Mouse (Mus musculus): Measurements from ENCODE around the gene Sipa1l2.

The Sipa1l2 gene

DNA sequence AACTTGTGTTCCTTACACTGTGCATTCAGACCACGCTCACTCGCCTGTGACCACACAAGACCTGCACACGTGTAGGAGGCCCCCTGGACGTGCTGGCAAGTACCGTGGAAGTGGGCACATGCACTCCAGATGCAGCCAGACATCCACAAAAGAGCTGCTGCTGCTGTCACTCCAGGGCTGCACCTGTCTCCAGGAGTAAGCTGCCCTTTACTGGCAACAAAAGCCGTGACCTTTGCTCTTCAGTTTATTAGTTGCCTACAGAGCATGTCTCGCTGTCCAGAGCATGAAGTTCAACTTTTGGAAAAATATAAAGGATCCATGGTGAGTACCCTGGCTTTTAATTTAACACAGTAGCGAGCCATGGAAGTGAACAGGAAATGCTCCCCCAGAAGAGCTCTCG is 98.2 kb downstream of the Sipa1l2 start:
- DNase-seq (ENCODE audit: low spot score in 2 of 2): no peak

- no peak for DNase-seq (ENCODE audit: low spot score in 2 of 2)
Measured at GRCm38 (mm10) chr8:125465156-125465821, 104.3 kb downstream of the Sipa1l2 start.

- DNase-seq (ENCODE audit: low spot score in 2 of 2): no peak
Measured at GRCm38 (mm10) chr8:125462901-125463300, 106.7 kb downstream of the Sipa1l2 start.

GRCm38 (mm10) chr8:125461504-125461903 is 108.1 kb downstream of the Sipa1l2 start:
- no peak for DNase-seq (ENCODE audit: low spot score in 2 of 2)

GRCm38 (mm10) chr8:125460602-125461001 is 109.0 kb downstream of the Sipa1l2 start:
- no peak for DNase-seq (ENCODE audit: low spot score in 2 of 2)

- DNase-seq (ENCODE audit: low spot score in 2 of 2): no peak
Measured at GRCm38 (mm10) chr8:125449048-125449447, 120.6 kb downstream of the Sipa1l2 start.

GRCm38 (mm10) chr8:125447543-125447942 is 122.1 kb downstream of the Sipa1l2 start:
- no peak for DNase-seq (ENCODE audit: low spot score in 2 of 2)

DNA sequence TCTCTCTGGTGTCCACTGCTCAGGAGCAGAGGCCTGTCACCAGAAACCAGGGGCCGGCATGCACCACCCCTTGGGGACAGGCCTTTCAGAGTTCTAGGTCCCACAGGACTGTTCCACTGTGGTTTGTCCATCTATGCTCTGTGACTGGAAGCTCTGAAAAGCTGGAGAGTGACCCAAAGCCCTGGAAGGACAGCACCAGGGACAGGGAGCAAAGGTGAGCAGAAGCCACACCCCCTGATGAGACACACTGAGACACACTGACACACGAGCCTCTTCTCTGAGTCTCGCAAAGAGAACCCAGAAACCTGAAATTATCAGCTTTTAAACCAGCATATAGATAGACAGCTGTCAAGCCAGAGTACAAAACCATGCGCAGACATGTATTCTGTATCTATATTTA is 123.4 kb downstream of the Sipa1l2 start:
- no peak for DNase-seq (ENCODE audit: low spot score in 2 of 2)

DNA sequence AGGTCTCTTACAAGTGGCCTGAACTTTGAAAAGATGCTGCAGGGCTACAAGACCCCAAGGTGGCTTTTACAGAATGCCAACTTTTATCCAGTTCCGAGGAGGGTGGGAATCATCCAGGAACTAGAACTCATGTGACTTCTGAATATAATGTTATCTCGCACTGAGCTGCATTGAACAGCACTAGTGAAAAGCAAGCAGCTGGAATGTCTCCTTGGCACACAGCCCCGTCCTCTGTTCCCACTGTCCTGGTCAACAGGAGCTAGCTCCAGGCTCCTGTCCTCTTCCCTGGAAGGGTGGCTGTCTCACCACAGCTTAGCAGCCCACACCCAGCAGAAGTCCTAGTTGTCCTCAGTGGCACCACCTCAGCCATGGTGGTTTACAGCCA is 124.4 kb downstream of the Sipa1l2 start:
- DNase-seq (ENCODE audit: low spot score in 2 of 2): no peak

- no peak for DNase-seq (ENCODE audit: low spot score in 2 of 2)
Measured at GRCm38 (mm10) chr8:125444457-125445224, 125.0 kb downstream of the Sipa1l2 start.

DNA sequence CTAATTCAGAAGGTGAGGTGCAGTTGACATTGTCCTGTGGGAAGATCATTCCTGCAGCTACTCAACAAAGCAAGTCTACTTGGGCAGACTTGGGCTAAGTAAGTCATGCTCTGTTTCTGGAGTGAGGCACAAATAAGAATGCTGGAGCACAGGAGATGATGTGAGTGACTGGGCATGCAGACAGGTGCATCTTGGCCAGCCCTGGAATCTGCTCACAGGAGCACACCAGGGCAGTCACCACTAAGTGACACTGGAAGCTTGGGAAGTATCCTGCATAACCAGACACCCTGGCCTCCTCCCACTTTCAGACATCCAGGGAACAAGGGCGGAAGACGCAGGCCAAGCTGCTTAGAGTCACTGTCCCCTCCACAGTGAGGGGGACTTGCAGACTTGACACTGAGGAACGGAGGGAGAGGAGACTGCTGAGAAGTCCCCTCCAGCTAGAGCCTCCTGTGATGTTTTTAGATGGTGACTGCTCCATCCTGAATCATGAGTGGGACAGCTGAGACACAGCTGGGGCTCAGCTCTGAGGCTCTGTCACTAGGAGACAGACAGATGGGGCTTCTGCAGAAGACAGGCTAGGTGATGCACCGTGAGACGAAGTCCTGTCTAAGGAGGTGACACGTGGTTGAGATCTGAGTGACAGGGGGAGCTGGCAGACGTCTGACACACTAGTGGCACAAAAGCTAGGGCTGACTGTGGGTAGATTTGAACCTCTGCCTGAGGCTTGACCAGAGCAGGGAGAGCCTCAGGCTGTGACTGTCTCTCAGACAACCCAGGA is 134.1 kb downstream of the Sipa1l2 start:
- no peak for DNase-seq (ENCODE audit: low spot score in 2 of 2)

GRCm38 (mm10) chr8:125434151-125434550 is 135.5 kb downstream of the Sipa1l2 start:
- DNase-seq (ENCODE audit: low spot score in 2 of 2): no peak

- DNase-seq (ENCODE audit: low spot score in 2 of 2): no peak
Measured at GRCm38 (mm10) chr8:125431321-125431720, 138.3 kb downstream of the Sipa1l2 start.

- DNase-seq (ENCODE audit: low spot score in 2 of 2): no peak
Measured at GRCm38 (mm10) chr8:125430796-125431195, 138.8 kb downstream of the Sipa1l2 start.

DNA sequence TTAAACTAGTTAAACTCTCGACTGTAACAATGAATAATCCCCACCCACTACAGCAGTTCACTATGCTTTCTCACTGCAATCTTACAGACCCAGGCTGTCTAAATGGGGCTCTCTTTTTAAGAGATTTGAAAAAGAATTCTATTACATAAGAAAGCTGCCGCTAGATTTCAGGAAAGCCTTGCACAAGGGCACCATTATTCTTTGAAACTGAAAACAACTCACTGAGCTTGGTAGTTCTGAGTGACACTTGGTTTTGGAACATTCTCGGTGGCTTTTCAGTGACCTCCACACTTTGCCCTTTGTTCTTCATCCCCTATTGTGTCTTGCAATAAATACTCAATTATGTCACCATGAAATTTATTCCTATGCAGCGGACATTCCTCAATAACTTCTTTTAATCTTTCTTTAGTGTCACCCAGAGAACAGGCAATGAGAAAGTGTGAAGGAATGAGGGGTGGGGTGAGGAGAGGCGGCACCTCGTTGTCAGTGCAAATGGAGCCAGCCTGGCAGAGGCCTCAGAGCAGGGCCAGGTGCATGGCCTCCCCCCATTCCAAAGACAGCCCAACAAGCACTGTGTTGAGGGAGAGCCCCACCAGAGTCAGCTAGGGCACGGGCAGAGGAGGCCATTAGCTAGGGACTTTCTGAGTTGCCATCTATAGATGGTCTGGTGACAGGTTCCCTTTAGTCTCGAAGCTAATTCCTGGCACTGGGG is 140.5 kb downstream of the Sipa1l2 start:
- DNase-seq (ENCODE audit: low spot score in 2 of 2): no peak

- no peak for DNase-seq (ENCODE audit: low spot score in 2 of 2)
Measured at GRCm38 (mm10) chr8:125423861-125424260, 145.7 kb downstream of the Sipa1l2 start.

DNA sequence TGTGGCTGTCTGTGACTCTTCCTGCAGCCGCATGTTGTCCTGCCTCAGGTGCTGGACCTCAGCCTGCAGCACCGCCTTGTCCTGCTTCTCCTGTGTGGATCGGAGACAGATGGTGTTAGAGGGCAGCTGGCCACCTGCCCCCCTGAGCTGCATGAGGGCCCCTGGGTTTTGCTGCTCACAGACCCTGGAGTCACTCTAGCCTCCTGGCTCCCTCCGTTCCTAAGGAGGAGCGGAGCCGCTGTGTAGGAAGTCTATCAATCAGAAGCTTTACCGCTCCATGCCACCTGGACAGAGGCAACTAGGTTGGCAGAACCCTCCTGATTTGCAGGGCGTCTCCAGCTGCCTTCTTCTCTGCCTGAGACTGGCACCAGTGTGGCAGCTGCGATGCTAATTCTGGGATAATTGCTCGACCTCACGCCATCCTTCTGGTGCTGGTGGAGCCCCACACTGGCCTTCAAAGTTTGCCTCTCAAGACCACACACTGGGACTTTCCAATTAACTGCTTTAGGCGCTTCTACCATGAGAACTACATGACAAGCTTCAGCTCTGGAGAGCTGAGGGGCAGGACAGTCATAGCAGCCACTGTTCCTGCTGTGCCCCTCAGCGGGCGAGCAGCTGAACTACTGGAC is 150.3 kb downstream of the Sipa1l2 start:
- no peak for DNase-seq (ENCODE audit: low spot score in 2 of 2)

GRCm38 (mm10) chr8:125416146-125416545 is 153.5 kb downstream of the Sipa1l2 start:
- peak in 1 of 2 experiments; percentile 27 for DNase-seq (ENCODE audit: low spot score in 2 of 2)

DNA sequence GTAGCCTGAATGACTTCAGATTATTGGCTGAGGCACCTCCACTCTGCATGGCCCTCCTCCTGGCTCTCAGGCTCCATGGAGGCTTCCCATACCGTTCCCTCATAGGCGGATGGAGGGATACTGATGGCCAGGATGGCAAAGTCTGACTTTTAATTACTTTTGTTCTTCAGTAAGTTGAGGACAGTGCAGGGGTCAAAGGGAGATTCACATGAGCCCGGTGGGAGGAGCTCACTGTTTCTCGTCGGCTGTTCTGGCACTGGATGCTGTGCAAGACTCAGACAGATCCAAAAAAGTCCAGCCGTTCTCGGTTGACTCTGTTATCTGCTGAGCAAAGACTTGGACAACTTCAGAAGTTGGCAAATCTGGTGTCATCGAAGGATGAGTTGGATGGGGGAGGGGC is 155.0 kb downstream of the Sipa1l2 start:
- no peak for DNase-seq (ENCODE audit: low spot score in 2 of 2)

DNA sequence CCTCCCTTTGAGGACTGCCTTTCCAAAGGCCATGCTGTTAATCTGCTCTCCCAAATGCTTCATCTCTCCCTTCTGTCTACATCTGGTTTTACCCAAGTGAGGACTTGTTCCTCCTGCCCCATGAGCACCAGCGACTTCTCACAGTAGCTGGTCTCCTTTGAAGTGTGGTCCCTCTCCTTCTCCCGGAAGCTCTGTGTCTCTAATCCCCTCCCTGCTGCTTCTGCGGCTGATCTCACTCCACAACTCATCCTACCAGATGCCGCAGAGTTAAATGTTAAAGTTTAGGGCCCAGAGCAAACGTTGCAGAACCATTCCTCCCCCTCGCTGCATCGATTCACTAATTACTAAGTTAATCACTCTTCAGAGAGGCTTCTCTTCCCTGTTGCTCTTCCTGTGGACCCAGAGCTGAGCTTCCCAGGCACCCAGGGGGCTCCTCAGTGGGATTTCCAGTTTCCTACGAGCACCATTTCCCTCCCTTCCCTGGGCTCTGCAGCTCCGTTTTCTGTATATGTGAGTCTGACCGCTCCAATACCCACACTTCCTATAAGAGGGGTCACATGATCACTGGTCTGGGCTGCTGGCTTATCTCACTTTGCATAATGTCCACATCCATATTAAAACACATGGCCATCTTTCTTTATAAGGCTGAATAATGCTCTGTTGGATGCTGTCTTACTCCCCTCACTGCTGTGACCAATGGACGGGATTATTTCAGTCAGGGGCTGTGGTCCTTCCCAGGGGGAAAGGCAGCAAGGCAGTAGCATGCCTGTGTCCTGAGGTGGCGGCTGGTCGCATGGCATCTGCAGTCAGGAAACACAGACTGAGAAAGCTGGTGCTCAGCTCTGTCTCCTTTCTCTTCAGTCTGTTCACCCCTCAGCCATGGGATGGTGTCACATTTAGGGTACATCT is 156.4 kb downstream of the Sipa1l2 start:
- DNase-seq (ENCODE audit: low spot score in 2 of 2): no peak
